Mouse (Mus musculus) liver, postnatal 0 days (tissue): Measurements from ENCODE around the gene Reln.

ENCODE experiments used
- CTCF ChIP-seq: sonication (generic); IDR thresholded peaks from 2 replicates; pipeline ENCODE4 v1.5.1; 2016; ENCODE audit warnings: antibody characterized with exemption, low read depth
- EP300 ChIP-seq: IDR thresholded peaks from 2 replicates; pipeline ENCODE4 v1.6.1; 2016; ENCODE audit warnings: antibody characterized with exemption, low read depth, mild to moderate bottlenecking

GRCm38 (mm10) chr5:22059251-22059650, 285.3 kb downstream of the Reln start:
- TF ChIP-seq EP300 (no peak), CTCF (no peak)
